Mouse (Mus musculus): ENCODE results near the gene Lypd3. TPM values are rescaled to one million over a fixed set of nuclear protein-coding genes. Genes with fewer than 3 reads are reported as not detected.

Lypd3 gene
- 0.09 TPM in 1 of 2 replicates, not detected in the other for polyA plus RNA-seq (2012; ENCODE audit: low replicate concordance)

GRCm38 (mm10) chr7:24636264-24636663, at the start of gene Lypd3:
Gene Lypd3, plus strand, starts transcription at chr7:24636550.

GRCm38 (mm10) chr7:24587330-24588105, 48.8 kb upstream of the Lypd3 start, which contains the start of the genes Ethe1 and Zfp575:
Gene Ethe1, plus strand, starts transcription at chr7:24587543.
Gene Zfp575, minus strand, starts transcription at chr7:24587641.

GRCm38 (mm10) chr7:24610144-24610878, 26.0 kb upstream of the Lypd3 start, which contains the start of gene Phldb3:
Gene Phldb3, plus strand, starts transcription at chr7:24610763.

GRCm38 (mm10) chr7:24676575-24676974, 40.2 kb downstream of the Lypd3 start, which contains the start of gene Tex101:
Gene Tex101, minus strand, starts transcription at chr7:24676675.

Other genes with a start within 250 kb of the Lypd3 start
- 61.7 and 154 TPM in 2 replicates for gene Smg9, start 236.9 kb upstream of the Lypd3 start, polyA plus RNA-seq (2012; ENCODE audit: low replicate concordance)
- not detected in 2 replicates for gene Irgc1, start 184.3 kb upstream of the Lypd3 start, polyA plus RNA-seq (2012; ENCODE audit: low replicate concordance)
- gene Plaur, start 174.1 kb upstream of the Lypd3 start, polyA plus RNA-seq (2012; ENCODE audit: low replicate concordance), result 117 and 298 TPM in 2 replicates
- gene Cadm4, start 154.5 kb upstream of the Lypd3 start, polyA plus RNA-seq (2012; ENCODE audit: low replicate concordance), result 2.0 and 2.4 TPM in 2 replicates
- 7.0 and 19.2 TPM in 2 replicates for gene Zfp428, start 129.5 kb upstream of the Lypd3 start, polyA plus RNA-seq (2012; ENCODE audit: low replicate concordance)
- gene AC161166.1, start 124.1 kb upstream of the Lypd3 start, polyA plus RNA-seq (2012; ENCODE audit: low replicate concordance), result not detected in 2 replicates
- gene Irgq, start 105.9 kb upstream of the Lypd3 start, polyA plus RNA-seq (2012; ENCODE audit: low replicate concordance), result 12.8 and 24.4 TPM in 2 replicates
- 0.44 TPM in 1 of 2 replicates, not detected in the other for gene Pinlyp, start 90.4 kb upstream of the Lypd3 start, polyA plus RNA-seq (2012; ENCODE audit: low replicate concordance)
- gene Xrcc1, start 90.3 kb upstream of the Lypd3 start, polyA plus RNA-seq (2012; ENCODE audit: low replicate concordance), result 98.5 and 301 TPM in 2 replicates
- 18.7 and 25.3 TPM in 2 replicates for gene Ethe1, start 49.0 kb upstream of the Lypd3 start, polyA plus RNA-seq (2012; ENCODE audit: low replicate concordance)
- 0.53 and 2.1 TPM in 2 replicates for gene Zfp575, start 48.9 kb upstream of the Lypd3 start, polyA plus RNA-seq (2012; ENCODE audit: low replicate concordance)
- 14.0 and 33.6 TPM in 2 replicates for gene Phldb3, start 25.8 kb upstream of the Lypd3 start, polyA plus RNA-seq (2012; ENCODE audit: low replicate concordance)
- 0.11 TPM in 1 of 2 replicates, not detected in the other for gene Tex101, start 40.1 kb downstream of the Lypd3 start, polyA plus RNA-seq (2012; ENCODE audit: low replicate concordance)
- gene BC049730, start 72.7 kb downstream of the Lypd3 start, polyA plus RNA-seq (2012; ENCODE audit: low replicate concordance), result not detected in 2 replicates
- not detected in 2 replicates for gene Gm4763, start 90.4 kb downstream of the Lypd3 start, polyA plus RNA-seq (2012; ENCODE audit: low replicate concordance)
- 13.0 and 17.4 TPM in 2 replicates for gene Cd177, start 123.8 kb downstream of the Lypd3 start, polyA plus RNA-seq (2012; ENCODE audit: low replicate concordance)
- 0.33 and 0.85 TPM in 2 replicates for gene Ceacam10, start 140.7 kb downstream of the Lypd3 start, polyA plus RNA-seq (2012; ENCODE audit: low replicate concordance)
- 29.7 and 64.5 TPM in 2 replicates for gene Gm9844, start 225.7 kb downstream of the Lypd3 start, polyA plus RNA-seq (2012; ENCODE audit: low replicate concordance)
- not detected in 2 replicates for gene Lypd4, start 233.4 kb downstream of the Lypd3 start, polyA plus RNA-seq (2012; ENCODE audit: low replicate concordance)
- gene Dmrtc2, start 233.5 kb downstream of the Lypd3 start, polyA plus RNA-seq (2012; ENCODE audit: low replicate concordance), result not detected in 2 replicates
- gene Rps19, start 247.8 kb downstream of the Lypd3 start, polyA plus RNA-seq (2012; ENCODE audit: low replicate concordance), result 2,483 and 3,423 TPM in 2 replicates